Mouse (Mus musculus) limb, embryonic 11.5 days (tissue): ENCODE results near the gene Arhgef18. TPM values are rescaled to one million over a fixed set of nuclear protein-coding genes. Genes with fewer than 3 reads are reported as not detected.

Experiments
- ATAC-seq: fragments of 200-750 bp; cut with Nextera tagmentation; 2 replicates; pipeline ENCODE4 v1.8.0; 2017; ENCODE audit warnings: low read depth; ENCODE audit not compliant: insufficient number of reproducible peaks, low FRiP score, low TSS enrichment
- DNase-seq: peaks from one replicate; pipeline ENCODE4 v3.0.0-alpha.2; 2015; ENCODE audit warnings: low spot score
- H3K27ac ChIP-seq: fragments of 300-500 bp; sonication (generic); replicated peaks from 2 replicates; pipeline ENCODE4 v1.5.1; 2014; ENCODE audit warnings: low read depth, mild to moderate bottlenecking, low read length
- H3K27me3 ChIP-seq: fragments of 300-500 bp; sonication (generic); 2 replicates; pipeline ENCODE4 v1.6.1; 2014; ENCODE audit warnings: mild to moderate bottlenecking, low read length, mixed read lengths; ENCODE audit not compliant: control insufficient read depth, insufficient read depth
- H3K36me3 ChIP-seq: fragments of 300-500 bp; sonication (generic); 2 replicates; pipeline ENCODE4 v1.6.1; 2014; ENCODE audit warnings: mild to moderate bottlenecking, low read length, moderate library complexity, mixed read lengths; ENCODE audit not compliant: control insufficient read depth, insufficient read depth
- H3K4me1 ChIP-seq: fragments of 300-500 bp; sonication (generic); 2 replicates; pipeline ENCODE4 v1.6.1; 2014; ENCODE audit warnings: low read length, mixed read lengths; ENCODE audit not compliant: control insufficient read depth, insufficient read depth
- H3K4me2 ChIP-seq: fragments of 300-500 bp; sonication (generic); 2 replicates; pipeline ENCODE4 v1.6.1; 2014; ENCODE audit warnings: low read depth, mild to moderate bottlenecking, moderate library complexity; ENCODE audit not compliant: severe bottlenecking
- H3K4me3 ChIP-seq: fragments of 300-500 bp; sonication (generic); 2 replicates; pipeline ENCODE4 v1.5.1; 2014; ENCODE audit warnings: low read depth, low read length
- H3K9ac ChIP-seq: fragments of 300-500 bp; sonication (generic); 2 replicates; pipeline ENCODE4 v1.6.1; 2014; ENCODE audit warnings: mild to moderate bottlenecking, low read length
- H3K9me3 ChIP-seq: fragments of 300-500 bp; sonication (generic); 2 replicates; pipeline ENCODE4 v1.6.1; 2016; ENCODE audit warnings: low read length; ENCODE audit not compliant: control insufficient read depth
- WGBS: fragments of 180-500 bp; shearing (Covaris S2); extraction: QIAGEN DNeasy Blood & Tissue Kit; methylation state at CpG from one replicate; pipeline ENCODE4 v1.1.7; 2014; 5-methylcytosine and 5-hydroxymethylcytosine counted together
- polyA plus RNA-seq: library from polyadenylated mRNA; unstranded; fragments of >200 nt; fragmentation: Nextera tagmentation; extraction: Ambion mirVana; gene quantifications from 2 replicates; pipeline ENCODE4 v1.2.1, GENCODE M21; 2014

Arhgef18 gene
- polyA plus RNA-seq, 1 experiment from 2014 or later, result 8.2 TPM

DNA sequence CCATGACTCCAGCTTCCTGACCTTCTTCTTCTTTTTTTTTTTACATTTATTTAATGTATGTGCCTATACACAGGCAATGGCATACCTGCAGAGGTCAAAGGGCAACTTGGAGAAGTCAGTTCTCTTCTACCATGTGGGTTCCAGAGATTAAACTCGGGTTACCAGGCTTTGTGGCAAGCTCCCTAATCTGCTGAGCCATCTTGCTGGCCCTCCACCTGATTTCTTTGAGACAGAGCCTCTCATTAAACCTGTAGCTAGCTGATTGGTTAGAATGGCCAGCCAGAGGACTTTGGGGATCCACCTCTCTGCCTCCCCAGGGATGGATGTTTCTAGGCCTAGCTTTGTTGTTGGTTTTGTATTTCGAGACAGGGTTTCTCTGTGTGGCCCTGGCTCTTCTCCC lies 18.3 kb downstream of the Arhgef18 start:
- H3K9me3 ChIP-seq, result no peaks in the 10 kb centered on the region
- H3K4me3 ChIP-seq, result no peak overlapping the region
- 83% methylated on average over 2 of the region's 2 CpGs for WGBS
- H3K9ac ChIP-seq, result no peak overlapping the region
- H3K36me3 ChIP-seq, result no peaks in the 10 kb centered on the region
- ATAC-seq (no peak), DNase-seq (no peak)
- no peaks in the 10 kb centered on the region; the same call in 1 of the 2 replicates for H3K4me1 ChIP-seq
- no peak overlapping the region for H3K4me2 ChIP-seq
- H3K27ac ChIP-seq, result no peak overlapping the region
- no peaks in the 10 kb centered on the region for H3K27me3 ChIP-seq

- H3K27me3 ChIP-seq, result no peaks in the 10 kb centered on the region
- H3K9me3 ChIP-seq, result no peaks in the 10 kb centered on the region
- DNase-seq (no peak), ATAC-seq (no peak)
- peaks cover 2% of the 10 kb centered on the region for H3K4me1 ChIP-seq
- H3K27ac ChIP-seq, result no peak overlapping the region
- no peak overlapping the region for H3K4me2 ChIP-seq
- no peaks in the 10 kb centered on the region for H3K36me3 ChIP-seq
- no peak overlapping the region for H3K9ac ChIP-seq
- 83% methylated on average over 7 of the region's 7 CpGs for WGBS
- no peak overlapping the region for H3K4me3 ChIP-seq
Observed at GRCm38 (mm10) chr8:3411901-3412301, 19.1 kb downstream of the Arhgef18 start.

- DNase-seq, result no peak
Observed at GRCm38 (mm10) chr8:3412816-3413215, 20.0 kb downstream of the Arhgef18 start.

DNA sequence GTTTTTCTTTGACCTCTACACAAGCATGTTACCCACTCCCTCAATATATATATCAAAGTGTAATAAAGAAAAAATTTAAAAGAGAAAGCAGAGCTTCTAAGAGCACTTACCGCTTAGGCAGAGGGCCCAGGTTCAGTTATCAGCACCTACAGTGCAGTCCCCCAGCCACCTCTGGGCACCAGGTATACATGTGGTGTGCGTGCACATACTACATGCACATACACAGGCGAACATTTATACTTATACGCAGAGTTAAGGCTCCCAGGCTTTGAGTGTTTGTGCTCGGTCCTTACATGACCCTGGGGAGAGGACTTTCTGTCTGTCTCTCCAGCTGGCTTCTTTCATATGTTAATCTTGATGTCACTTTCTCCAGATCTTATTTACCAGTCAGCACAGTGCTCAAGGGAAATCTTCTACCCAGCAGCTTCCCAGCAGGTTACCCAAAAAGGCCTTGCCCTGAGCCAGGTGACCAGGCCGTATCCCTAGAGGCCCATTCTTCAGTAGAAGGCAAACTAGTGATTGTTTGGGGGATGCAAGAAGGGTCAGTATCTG lies 21.9 kb downstream of the Arhgef18 start:
- no peak for ATAC-seq
- Histone ChIP-seq H3K9me3 (no peaks in the 10 kb centered on the region), H3K27me3 (no peaks in the 10 kb centered on the region), H3K4me3 (no peak overlapping the region), H3K9ac (no peak overlapping the region), H3K36me3 (no peaks in the 10 kb centered on the region), H3K27ac (no peak overlapping the region), H3K4me2 (no peak overlapping the region), H3K4me1 (peaks cover 11% of the 10 kb centered on the region)
- DNase-seq, result no peak
- 74% methylated on average over 6 of the region's 6 CpGs for WGBS

More at GRCm38 (mm10) chr8:3412816-3413215, 20.0 kb downstream of the Arhgef18 start:
- Histone ChIP-seq H3K4me1 (peaks cover 9% of the 10 kb centered on the region), H3K9ac (no peak overlapping the region), H3K4me2 (no peak overlapping the region), H3K27me3 (no peaks in the 10 kb centered on the region), H3K27ac (no peak overlapping the region), H3K4me3 (no peak overlapping the region), H3K36me3 (no peaks in the 10 kb centered on the region), H3K9me3 (no peaks in the 10 kb centered on the region)
- ATAC-seq, result no peak
- WGBS, result 81% methylated on average over 1 of the region's 1 CpGs

DNA sequence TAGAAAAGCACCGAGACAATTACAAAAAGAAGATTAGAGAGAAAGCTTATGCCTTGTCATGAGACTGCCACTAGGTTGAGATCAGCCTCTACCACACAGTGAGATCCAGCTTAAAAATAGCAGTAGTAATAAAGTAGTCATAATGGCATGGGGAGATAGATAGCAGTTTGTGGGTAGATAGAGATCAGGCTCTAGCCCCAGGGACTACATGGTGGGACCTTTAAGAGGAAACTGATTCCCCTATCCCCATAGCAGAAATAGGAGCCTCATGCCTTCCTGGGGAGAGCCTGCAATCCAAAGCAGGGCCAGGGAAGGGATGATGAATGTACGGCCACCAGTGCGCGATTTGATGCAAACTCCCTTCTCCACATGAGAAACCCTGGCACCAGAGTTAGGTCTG lies 22.5 kb downstream of the Arhgef18 start:
- 79% methylated on average over 4 of the region's 4 CpGs for WGBS
- Histone ChIP-seq H3K4me2 (no peak overlapping the region), H3K9me3 (no peaks in the 10 kb centered on the region), H3K9ac (no peak overlapping the region), H3K27ac (no peak overlapping the region), H3K27me3 (no peaks in the 10 kb centered on the region), H3K4me3 (no peak overlapping the region), H3K36me3 (no peaks in the 10 kb centered on the region), H3K4me1 (peaks cover 16% of the 10 kb centered on the region)
- ATAC-seq, result no peak
- DNase-seq, result no peak

- no peak overlapping the region for H3K4me2 ChIP-seq
- H3K9ac ChIP-seq, result no peak overlapping the region
- no peak for DNase-seq
- WGBS, result 93% methylated on average over 6 of the region's 6 CpGs
- H3K27ac ChIP-seq, result no peak overlapping the region
- H3K4me3 ChIP-seq, result no peak overlapping the region
- H3K27me3 ChIP-seq, result no peaks in the 10 kb centered on the region
- no peak for ATAC-seq
- H3K36me3 ChIP-seq, result no peaks in the 10 kb centered on the region
- peaks cover 20% of the 10 kb centered on the region for H3K4me1 ChIP-seq
- H3K9me3 ChIP-seq, result no peaks in the 10 kb centered on the region
Observed at GRCm38 (mm10) chr8:3415661-3416060, 22.9 kb downstream of the Arhgef18 start.

GRCm38 (mm10) chr8:3416846-3417245 lies 24.0 kb downstream of the Arhgef18 start:
- H3K27ac ChIP-seq, result no peak overlapping the region
- 47% methylated on average over 4 of the region's 4 CpGs for WGBS
- no peaks in the 10 kb centered on the region for H3K27me3 ChIP-seq

GRCm38 (mm10) chr8:3417455-3417854 lies 24.6 kb downstream of the Arhgef18 start:
- Histone ChIP-seq H3K36me3 (no peaks in the 10 kb centered on the region), H3K4me3 (no peak overlapping the region), H3K9ac (no peak overlapping the region), H3K4me1 (peaks cover 22% of the 10 kb centered on the region), H3K27ac (no peak overlapping the region), H3K27me3 (no peaks in the 10 kb centered on the region), H3K4me2 (no peak overlapping the region), H3K9me3 (no peaks in the 10 kb centered on the region)
- DNase-seq, result peak; percentile 42
- WGBS, result 5% methylated on average over 8 of the region's 8 CpGs
- no peak for ATAC-seq

More at GRCm38 (mm10) chr8:3416846-3417245, 24.0 kb downstream of the Arhgef18 start:
- H3K4me2 ChIP-seq, result 0 out of 2 replicates have a peak overlapping the region, but pooled peaks have one; percentile 10
- DNase-seq (no peak), ATAC-seq (no peak)
- H3K36me3 ChIP-seq, result no peaks in the 10 kb centered on the region
- no peak overlapping the region for H3K9ac ChIP-seq
- H3K4me1 ChIP-seq, result peaks cover 22% of the 10 kb centered on the region
- no peak overlapping the region for H3K4me3 ChIP-seq
- no peaks in the 10 kb centered on the region for H3K9me3 ChIP-seq

- H3K4me1 ChIP-seq, result peaks cover 22% of the 10 kb centered on the region
- 86% methylated on average over 1 of the region's 1 CpGs for WGBS
- H3K9me3 ChIP-seq, result no peaks in the 10 kb centered on the region
- no peak overlapping the region for H3K27ac ChIP-seq
- no peaks in the 10 kb centered on the region for H3K36me3 ChIP-seq
- ATAC-seq (no peak), DNase-seq (no peak)
- no peak overlapping the region for H3K9ac ChIP-seq
- no peak overlapping the region for H3K4me2 ChIP-seq
- no peak overlapping the region for H3K4me3 ChIP-seq
- H3K27me3 ChIP-seq, result no peaks in the 10 kb centered on the region
Observed at GRCm38 (mm10) chr8:3418101-3418500, 25.3 kb downstream of the Arhgef18 start.
